Mouse (Mus musculus): ENCODE data around the gene Lce3c.

Gene Lce3c

DNA sequence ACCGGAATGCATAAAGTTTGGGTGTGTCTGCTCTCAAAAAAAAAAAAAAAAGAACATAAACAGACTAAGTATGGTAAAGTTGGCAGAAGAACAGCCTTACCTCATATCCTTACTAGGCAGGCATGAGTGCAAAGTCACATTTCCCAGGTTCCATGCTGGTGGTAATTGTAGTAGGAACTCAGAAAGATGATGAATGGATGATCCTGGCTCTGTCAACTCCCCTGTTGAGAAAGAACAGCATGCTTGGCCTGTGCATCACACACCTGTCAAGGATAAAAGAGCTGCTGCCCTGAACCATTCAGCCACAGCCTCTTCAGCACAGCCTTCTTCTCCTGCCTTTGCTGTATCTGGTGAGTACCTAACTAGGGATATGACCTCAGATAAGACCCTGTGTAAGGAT lies at the start of gene Lce3c:
Gene Lce3c (plus strand): TSS at position 301 of the 400 bp plus-strand sequence.
- no peak for DNase-seq (ENCODE audit: low spot score)

DNA sequence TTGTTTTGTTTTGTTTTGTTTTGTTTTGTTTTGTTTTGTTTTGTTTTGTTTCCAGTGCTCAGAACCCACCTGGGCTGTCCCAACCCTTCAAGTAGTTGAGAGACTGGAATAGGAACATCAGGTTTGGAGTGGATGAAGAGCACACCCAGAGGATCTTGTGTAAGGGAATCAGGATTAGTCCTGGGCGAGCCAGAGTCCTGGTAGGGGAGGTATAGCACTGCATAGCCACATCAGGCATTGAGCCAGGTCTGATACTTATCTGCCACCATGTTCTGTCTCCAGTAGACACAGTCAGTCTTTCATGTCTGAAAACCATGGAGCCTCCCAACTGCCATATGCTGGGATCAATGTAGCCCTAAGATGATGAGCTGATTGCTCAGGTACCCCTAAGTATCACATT lies 49.8 kb upstream of the Lce3c start:
- no peak for DNase-seq (ENCODE audit: low spot score)

DNA sequence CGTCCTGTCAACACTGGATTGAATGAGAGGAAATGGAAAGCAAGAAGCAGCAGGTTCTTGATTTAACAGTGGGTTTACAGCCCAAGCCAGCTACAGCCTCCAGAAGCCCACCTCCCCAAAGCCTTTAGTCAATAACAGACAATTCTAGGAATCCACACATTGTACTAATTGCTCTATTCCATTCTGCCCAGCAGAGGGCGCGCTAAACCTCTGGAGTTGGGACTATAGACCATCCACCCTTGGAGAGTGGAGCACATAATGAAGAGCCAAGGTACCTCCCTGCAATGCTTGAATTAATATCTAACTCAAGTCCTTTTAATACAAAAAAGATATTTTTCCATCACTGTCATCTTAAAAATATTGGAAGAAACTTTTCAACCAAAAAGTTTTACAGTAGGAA lies 41.3 kb upstream of the Lce3c start:
- no peak for DNase-seq (ENCODE audit: low spot score)

DNA sequence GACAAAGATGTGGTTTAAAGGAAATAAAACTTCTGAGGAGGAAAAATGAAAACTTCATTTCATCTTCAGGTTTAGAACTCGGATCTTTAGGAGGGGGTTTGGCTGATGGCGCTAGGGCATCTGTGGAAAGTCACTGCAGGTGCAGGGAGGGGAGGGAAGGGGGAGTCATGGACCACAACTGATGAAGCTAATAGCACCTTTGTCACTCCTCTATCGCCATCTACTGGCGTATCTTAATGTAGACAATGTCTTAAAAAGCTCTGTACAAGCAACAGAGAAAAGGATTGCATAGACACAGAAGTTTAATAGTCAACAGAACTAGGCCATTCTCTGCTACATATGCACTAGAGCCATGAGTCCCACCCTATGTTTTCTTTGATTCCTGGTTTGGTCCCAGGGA lies 40.6 kb upstream of the Lce3c start:
- DNase-seq (ENCODE audit: low spot score): no peak

DNA sequence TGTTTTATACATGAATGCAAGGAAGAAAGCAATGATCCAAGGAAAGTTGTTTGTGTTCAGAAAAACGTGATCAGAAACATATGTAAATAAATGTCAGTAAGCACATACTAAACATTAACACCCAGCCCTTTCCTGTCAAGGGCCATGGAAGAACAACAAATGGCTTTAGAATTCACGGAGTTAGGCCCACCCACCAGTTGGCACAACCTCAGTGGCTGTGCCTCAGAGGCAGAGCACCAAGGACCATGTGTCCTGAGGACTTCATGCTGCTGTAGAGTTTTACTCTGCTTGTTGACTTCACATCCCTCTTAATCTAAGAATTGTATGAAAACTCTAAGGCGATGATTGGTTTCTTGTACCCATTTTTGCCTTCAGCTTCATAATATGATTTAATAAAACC lies 39.1 kb upstream of the Lce3c start:
- DNase-seq (ENCODE audit: low spot score): no peak

DNA sequence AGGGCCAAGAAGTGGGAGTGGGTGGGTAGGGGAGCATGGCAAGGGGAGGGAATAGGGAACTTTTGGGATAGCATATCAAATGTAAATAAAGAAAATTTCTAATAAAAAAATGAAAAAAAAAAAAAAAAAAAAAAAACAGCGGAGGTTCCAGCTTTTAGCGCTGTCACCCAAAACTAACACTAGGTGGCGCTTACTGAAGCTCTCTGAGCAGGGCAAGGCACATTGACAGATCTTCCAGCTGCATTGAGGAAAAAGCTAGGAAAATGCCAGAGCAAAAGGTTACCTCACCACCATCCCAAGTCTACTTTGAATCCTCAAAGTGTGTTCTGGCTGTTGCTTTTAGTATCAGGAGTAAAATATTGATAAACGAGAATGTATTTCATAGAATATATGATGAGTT lies 36.7 kb upstream of the Lce3c start:
- DNase-seq (ENCODE audit: low spot score): no peak

DNA sequence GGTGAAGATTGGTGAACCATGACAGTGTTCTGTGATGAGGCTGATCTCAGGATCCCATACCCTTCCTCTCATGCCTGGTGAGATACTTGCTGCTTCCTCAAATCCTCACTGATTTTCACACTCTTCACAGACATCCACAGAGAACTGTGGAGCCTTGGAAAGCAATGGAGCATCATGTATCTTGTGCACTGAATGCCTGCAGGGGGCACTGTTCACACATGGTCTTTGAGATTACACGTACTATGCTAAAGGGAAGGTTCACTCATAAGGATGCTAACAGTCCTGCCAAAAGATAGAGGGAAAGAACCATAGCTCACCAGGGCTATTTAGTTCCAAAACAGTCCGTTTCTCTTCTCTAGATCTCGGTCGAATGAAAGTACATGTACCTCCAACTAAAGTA lies 23.9 kb upstream of the Lce3c start:
- no peak for DNase-seq (ENCODE audit: low spot score)

DNA sequence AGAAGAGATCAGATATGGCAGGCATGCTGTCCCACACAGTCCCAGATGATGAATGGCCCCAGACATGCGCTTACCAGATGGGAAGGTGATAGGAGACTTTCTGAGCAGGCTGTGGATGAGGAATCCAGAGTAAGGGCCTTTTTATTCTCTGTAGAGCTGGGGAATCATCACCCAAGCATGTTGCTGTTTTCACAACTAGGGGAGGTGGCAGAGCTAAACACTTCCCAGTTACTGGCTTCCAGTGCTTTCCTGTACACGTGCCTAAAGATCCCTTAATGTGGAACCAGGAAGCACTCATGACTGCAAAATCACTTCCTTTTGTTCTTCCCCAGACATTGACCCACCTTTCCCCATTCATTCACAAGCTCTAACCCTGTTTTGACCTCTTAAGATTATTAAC lies 18.2 kb upstream of the Lce3c start, which contains the start of gene Lce3a:
Gene Lce3a (minus strand): TSS at position 101 of the 400 bp plus-strand sequence.
- no peak for DNase-seq (ENCODE audit: low spot score)

DNA sequence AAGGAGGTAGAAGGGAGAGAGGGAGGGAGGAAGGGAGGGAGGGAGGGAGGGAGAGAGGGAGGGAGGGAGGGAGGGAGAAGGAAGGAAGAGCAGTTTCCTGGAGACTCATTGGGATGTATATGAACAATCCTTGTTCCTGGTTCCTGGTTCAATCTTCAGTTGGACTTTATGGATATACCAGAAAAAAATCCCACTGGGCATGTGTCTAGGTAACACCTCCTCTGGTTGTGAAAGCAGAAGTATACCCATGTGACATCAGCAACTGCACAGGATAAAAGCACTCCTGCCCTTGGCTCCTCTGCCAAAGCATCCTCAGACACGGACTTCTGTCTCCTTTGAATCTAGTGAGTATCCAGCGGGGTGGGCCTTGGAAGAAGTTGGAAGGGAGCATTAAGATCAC lies 11.6 kb upstream of the Lce3c start, which contains the start of gene Lce3b:
Gene Lce3b (plus strand): TSS at position 301 of the 400 bp plus-strand sequence.
- no peak for DNase-seq (ENCODE audit: low spot score)

DNA sequence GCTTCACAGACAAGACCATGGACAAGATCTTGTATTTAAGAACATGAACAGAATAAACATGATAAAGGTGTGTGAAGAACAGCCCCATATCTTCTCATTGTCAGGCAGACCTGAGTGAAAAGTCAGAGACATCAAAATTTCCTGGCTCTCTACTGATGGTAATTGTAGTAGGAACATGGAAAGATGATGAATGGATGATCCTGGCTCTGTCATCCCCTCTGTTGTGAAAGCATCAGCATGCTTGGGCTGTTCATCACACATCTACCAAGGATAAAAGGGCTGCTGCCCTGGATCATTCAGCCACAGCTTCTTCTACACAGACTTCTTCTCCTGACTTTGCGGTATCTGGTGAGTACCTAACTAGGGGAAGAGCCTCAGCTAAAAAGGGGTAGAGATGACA lies 12.8 kb downstream of the Lce3c start, which contains the start of gene Lce3d:
Gene Lce3d (plus strand): TSS at position 301 of the 400 bp plus-strand sequence.
- DNase-seq (ENCODE audit: low spot score): no peak

DNA sequence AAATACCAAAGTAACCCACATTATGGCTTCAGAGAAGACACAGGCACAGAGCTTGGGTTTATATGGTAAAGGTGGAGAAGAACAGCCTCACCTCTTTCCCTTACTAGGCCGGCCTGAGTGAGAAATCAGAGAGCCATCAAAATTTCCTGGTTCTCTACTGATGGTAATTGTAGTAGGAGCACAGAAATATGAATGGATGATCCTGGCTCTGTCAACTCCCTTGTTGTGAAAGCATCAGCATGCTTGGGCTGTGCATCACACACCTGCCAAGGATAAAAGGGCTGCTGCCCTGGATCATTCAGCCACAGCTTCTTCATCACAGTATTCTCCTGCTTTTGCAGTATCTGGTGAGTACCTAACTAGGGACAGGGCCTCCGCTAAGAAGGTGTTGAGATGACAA lies 22.5 kb downstream of the Lce3c start, which contains the start of gene Lce3e:
Gene Lce3e (plus strand): TSS at position 301 of the 400 bp plus-strand sequence.
- no peak for DNase-seq (ENCODE audit: low spot score)

DNA sequence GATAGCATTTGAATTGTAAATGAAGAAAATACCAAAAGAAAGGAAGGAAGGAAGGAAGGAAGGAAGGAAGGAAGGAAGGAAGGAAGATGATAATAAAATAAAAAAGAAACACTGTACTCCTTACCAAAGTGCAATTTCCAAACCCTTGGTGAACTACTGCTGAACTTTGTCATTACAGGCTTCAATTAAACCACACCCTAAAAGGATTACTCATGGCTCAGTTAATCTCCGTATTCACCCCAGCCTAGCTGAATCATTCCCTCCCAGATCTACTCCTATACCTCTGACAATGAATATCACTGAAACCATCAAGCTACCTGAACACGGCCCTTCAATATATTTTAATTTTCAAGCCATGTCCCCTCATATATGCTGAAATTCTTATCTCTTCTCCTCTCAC lies 34.2 kb downstream of the Lce3c start:
- no peak for DNase-seq (ENCODE audit: low spot score)

DNA sequence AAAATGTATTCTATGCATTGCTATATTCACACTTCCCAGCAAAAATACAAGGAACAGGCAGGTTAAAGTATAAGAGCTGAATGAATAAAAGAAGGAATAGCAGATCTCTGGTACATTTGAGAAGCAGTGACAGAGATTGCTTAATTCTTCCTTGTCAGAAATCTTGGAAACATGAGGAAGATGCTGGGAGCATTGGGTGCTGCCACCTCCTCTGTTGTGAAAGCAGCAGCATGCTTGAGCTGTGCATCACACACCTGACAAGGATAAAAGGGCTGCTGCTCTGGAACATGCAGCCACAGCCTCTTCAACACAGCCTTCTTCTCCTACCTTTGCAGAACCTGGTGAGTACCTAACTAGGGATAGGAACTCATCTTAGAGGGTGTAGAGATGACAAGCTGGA lies 47.6 kb downstream of the Lce3c start, which contains the start of gene Lce3f:
Gene Lce3f (plus strand): TSS at position 301 of the 400 bp plus-strand sequence.
- no peak for DNase-seq (ENCODE audit: low spot score)
